In the genomic region with DNA sequence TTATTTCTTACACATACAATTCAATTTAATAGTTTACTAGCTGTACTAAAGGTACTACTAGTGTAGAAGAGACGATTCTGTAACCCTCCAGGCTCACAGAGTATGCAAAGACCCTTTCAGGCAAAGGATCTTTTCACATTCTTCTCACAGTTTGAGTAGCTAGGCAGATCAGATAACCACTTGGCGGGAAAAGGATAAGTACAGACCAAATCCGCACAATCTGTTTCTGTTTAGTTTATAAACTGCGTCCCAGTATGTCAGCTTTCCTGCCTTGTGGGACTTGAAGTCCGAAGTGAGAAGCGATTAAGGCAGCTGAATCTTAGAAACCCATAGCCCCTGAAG, we compare ENCODE assay signal across 7 mouse cellular contexts. TPM values are rescaled to one million over a fixed set of nuclear protein-coding genes. Genes with fewer than 3 reads are reported as not detected.
DNase-seq lines count a peak whose midpoint lies in the region; ATAC-seq lines count a peak whose summit lies in the region.

No protein-coding gene starts in this region.

- peak overlapping the region; percentile 84 for H3K4me3 ChIP-seq in lung, embryonic 15.5 days
- peak overlapping the region; percentile 78 for H3K4me3 ChIP-seq in forebrain, embryonic 11.5 days (ENCODE audit: low read depth, low read length)
- H3K4me3 ChIP-seq in limb, embryonic 13.5 days = peak overlapping the region; percentile 69
- H3K4me3 ChIP-seq in stomach, embryonic 14.5 days (ENCODE audit: low read depth, low read length) = peak overlapping the region; percentile 63

- whole genome bisulfite sequencing in lung, embryonic 15.5 days = 0% methylated on average over 6 of the region's 6 CpGs
- 2% methylated on average over 6 of the region's 6 CpGs for WGBS in forebrain, embryonic 11.5 days
- under 1% methylated on average over 6 of the region's 6 CpGs for WGBS in limb, embryonic 13.5 days
- 2% methylated on average over 6 of the region's 6 CpGs for WGBS in stomach, embryonic 14.5 days

- H3K9me3 ChIP-seq in lung, embryonic 15.5 days = no peaks in the 10 kb centered on the region
- no peaks in the 10 kb centered on the region for H3K9me3 ChIP-seq in forebrain, embryonic 11.5 days (ENCODE audit: control insufficient read depth, low read length)
- no peaks in the 10 kb centered on the region for H3K9me3 ChIP-seq in limb, embryonic 13.5 days
- H3K9me3 ChIP-seq in stomach, embryonic 14.5 days (ENCODE audit: control insufficient read depth, low read depth, low read length) = no peaks in the 10 kb centered on the region

- peak overlapping the region; percentile 49 for H3K9ac ChIP-seq in lung, embryonic 15.5 days
- H3K9ac ChIP-seq in forebrain, embryonic 11.5 days (ENCODE audit: low read length) = peak overlapping the region; percentile 39
- peak overlapping the region; percentile 50; the same call in 1 of the 2 replicates for H3K9ac ChIP-seq in limb, embryonic 13.5 days
- H3K9ac ChIP-seq in stomach, embryonic 14.5 days (replicated peaks; ENCODE audit: low read depth, low read length) = no peak overlapping the region

- no peak for ATAC-seq in lung, embryonic 15.5 days (ENCODE audit: borderline replicate concordance, extremely low read depth, low FRiP score, low TSS enrichment)
- no peak for ATAC-seq in forebrain, embryonic 11.5 days (replicated peaks; ENCODE audit: low FRiP score)
- ATAC-seq in limb, embryonic 13.5 days (ENCODE audit: low FRiP score, low read depth) = no peak
- ATAC-seq in stomach, embryonic 14.5 days (ENCODE audit: insufficient number of reproducible peaks, insufficient read depth, low FRiP score, low read depth) = no peak

- intact Hi-C loops in gastrocnemius, postnatal 36 days (cut with DNase I) = no loop called here

- no peak for DNase-seq in lung, postnatal 36 days
- no peak for DNase-seq in forebrain, embryonic 11.5 days (ENCODE audit: low spot score)
- no peak for DNase-seq in gastrocnemius, postnatal 36 days
- DNase-seq in embryo, embryonic 10 days (ENCODE audit: low spot score) = no peak

- H3K4me2 ChIP-seq in lung, embryonic 15.5 days = peak overlapping the region; percentile 70
- H3K4me2 ChIP-seq in forebrain, embryonic 11.5 days (ENCODE audit: low read depth, low read length, severe bottlenecking) = peak overlapping the region; percentile 51
- H3K4me2 ChIP-seq in limb, embryonic 13.5 days (replicated peaks) = peak overlapping the region; percentile 80
- H3K4me2 ChIP-seq in stomach, embryonic 14.5 days (replicated peaks; ENCODE audit: low read depth, low read length) = peak overlapping the region; percentile 55

- H3K27ac ChIP-seq in lung, embryonic 15.5 days = peak overlapping the region; percentile 81
- no peak overlapping the region for H3K27ac ChIP-seq in forebrain, embryonic 11.5 days (ENCODE audit: low read depth, low read length)
- peak overlapping the region; percentile 56; the same call in 1 of the 2 replicates for H3K27ac ChIP-seq in limb, embryonic 13.5 days
- H3K27ac ChIP-seq in stomach, embryonic 14.5 days (ENCODE audit: low read length) = peak overlapping the region; percentile 82

- H3K36me3 ChIP-seq in lung, embryonic 15.5 days = peaks cover 3% of the 10 kb centered on the region; the same call in 1 of the 2 replicates
- no peaks in the 10 kb centered on the region for H3K36me3 ChIP-seq in forebrain, embryonic 11.5 days (ENCODE audit: control insufficient read depth, insufficient read depth, low read length)
- peaks cover 10% of the 10 kb centered on the region for H3K36me3 ChIP-seq in limb, embryonic 13.5 days
- no peaks in the 10 kb centered on the region for H3K36me3 ChIP-seq in stomach, embryonic 14.5 days (ENCODE audit: control insufficient read depth, insufficient read depth, low read length)

- H3K4me1 ChIP-seq in lung, embryonic 15.5 days = peaks cover 14% of the 10 kb centered on the region
- H3K4me1 ChIP-seq in forebrain, embryonic 11.5 days (replicated peaks; ENCODE audit: control insufficient read depth, insufficient read depth, low read length) = no peaks in the 10 kb centered on the region
- H3K4me1 ChIP-seq in limb, embryonic 13.5 days = peaks cover 14% of the 10 kb centered on the region
- peaks cover 8% of the 10 kb centered on the region; the same call in 1 of the 2 replicates for H3K4me1 ChIP-seq in stomach, embryonic 14.5 days (ENCODE audit: control insufficient read depth, insufficient read depth, low read length)

- no peaks in the 10 kb centered on the region for H3K27me3 ChIP-seq in lung, embryonic 15.5 days
- no peaks in the 10 kb centered on the region for H3K27me3 ChIP-seq in forebrain, embryonic 11.5 days (ENCODE audit: control insufficient read depth, insufficient read depth, low read length)
- H3K27me3 ChIP-seq in limb, embryonic 13.5 days = no peaks in the 10 kb centered on the region
- H3K27me3 ChIP-seq in stomach, embryonic 14.5 days (ENCODE audit: control insufficient read depth, insufficient read depth, low read length) = no peaks in the 10 kb centered on the region

RNA-seq across cellular contexts. Expression of a gene that starts 0.3 kb away (rescaled TPM):
- 48.9 and 49.1 TPM in 2 replicates for polyA plus RNA-seq in lung, embryonic 15.5 days (2015; fragmentation: Nextera tagmentation; extraction: Ambion mirVana)
- 36.5 and 39.1 TPM in 2 replicates for polyA plus RNA-seq in forebrain, embryonic 11.5 days (2014; fragmentation: Nextera tagmentation; extraction: Ambion mirVana)
- polyA plus RNA-seq in limb, embryonic 13.5 days (2015; fragmentation: Nextera tagmentation; extraction: Ambion mirVana) = 54.5 and 55.6 TPM in 2 replicates
- polyA plus RNA-seq in stomach, embryonic 14.5 days (2014; fragmentation: Nextera tagmentation; extraction: Ambion mirVana) = 35.4 and 40.8 TPM in 2 replicates
- 10 to 100 TPM; 12.5 to 20.8 TPM for total RNA-seq in gastrocnemius, postnatal 36 days (2021)

RNA-seq across cellular contexts. Expression of a gene that starts 14.9 kb away (rescaled TPM):
- 14.9 and 18.2 TPM in 2 replicates for polyA plus RNA-seq in lung, embryonic 15.5 days (2015; fragmentation: Nextera tagmentation; extraction: Ambion mirVana)
- 17.9 and 19.9 TPM in 2 replicates for polyA plus RNA-seq in forebrain, embryonic 11.5 days (2014; fragmentation: Nextera tagmentation; extraction: Ambion mirVana)
- 16.1 and 16.7 TPM in 2 replicates for polyA plus RNA-seq in limb, embryonic 13.5 days (2015; fragmentation: Nextera tagmentation; extraction: Ambion mirVana)
- polyA plus RNA-seq in stomach, embryonic 14.5 days (2014; fragmentation: Nextera tagmentation; extraction: Ambion mirVana) = 26.0 and 30.3 TPM in 2 replicates
- total RNA-seq in gastrocnemius, postnatal 36 days (2021) = 10 to 100 TPM; 34.8 to 36.8 TPM
